Mouse (Mus musculus): Measurements from ENCODE around the gene Olfr619.

Olfr619 gene

GRCm38 (mm10) chr7:103600275-103600674 is at the start of gene Olfr619:
Gene Olfr619 (plus strand): TSS chr7:103600575.
- in situ Hi-C loops (cut with MboI, MseI) = no loop called here

GRCm38 (mm10) chr7:103555779-103556178 is 44.6 kb upstream of the Olfr619 start, which contains the start of gene Olfr615:
Gene Olfr615 (plus strand): TSS chr7:103556079.
- in situ Hi-C loops (cut with MboI, MseI) = no loop called here

DNA sequence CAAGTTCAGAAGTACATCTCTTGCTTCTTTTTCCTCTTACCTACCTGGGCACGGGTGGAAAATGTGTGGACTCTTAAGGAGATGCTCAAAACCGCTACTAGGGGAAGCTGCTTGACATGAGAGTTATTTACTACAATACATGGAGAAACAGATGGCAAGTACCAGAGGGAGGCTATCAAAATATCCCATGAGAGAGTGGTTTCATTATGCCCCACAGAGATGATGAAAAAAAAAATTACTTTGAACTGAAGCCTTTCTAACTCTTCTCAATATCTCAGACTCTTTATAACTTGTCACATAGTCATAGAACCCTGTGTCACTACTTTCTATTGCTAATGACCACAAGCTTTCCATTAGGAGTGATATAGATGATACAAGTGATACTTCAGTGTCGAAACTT is 31.3 kb upstream of the Olfr619 start, which contains the start of gene Olfr616:
Gene Olfr616 (minus strand): TSS at position 101 of the 400 bp plus-strand sequence.
- in situ Hi-C loops (cut with MboI, MseI) = no loop called here

DNA sequence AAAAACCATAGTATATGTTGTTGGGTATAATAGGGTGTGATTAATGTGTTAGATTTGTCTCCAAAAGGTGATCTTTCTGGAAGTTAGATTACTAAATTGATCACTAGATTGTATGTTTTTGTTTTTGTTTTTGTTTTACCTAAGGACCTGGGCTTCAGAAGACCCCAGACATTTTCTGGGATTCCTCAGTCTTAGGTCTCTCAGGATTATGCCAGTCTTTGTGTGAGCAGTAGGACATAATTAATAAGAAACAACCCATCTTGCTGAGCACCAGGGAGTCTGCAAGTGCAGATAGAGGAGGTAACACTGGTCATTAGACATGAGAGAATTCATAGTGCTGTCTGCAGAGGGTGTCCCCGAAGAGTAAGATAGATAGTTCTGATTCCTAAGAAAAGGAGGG is 27.6 kb upstream of the Olfr619 start, which contains the start of gene Olfr617:
Gene Olfr617 (plus strand): TSS at position 301 of the 400 bp plus-strand sequence.
- in situ Hi-C loops (cut with MboI, MseI) = no loop called here

GRCm38 (mm10) chr7:103589803-103590202 is 10.6 kb upstream of the Olfr619 start, which contains the start of gene Olfr618:
Gene Olfr618 (plus strand): TSS chr7:103590103.
- in situ Hi-C loops (cut with MboI, MseI) = no loop called here

GRCm38 (mm10) chr7:103607425-103607824 is 7.0 kb downstream of the Olfr619 start:
- in situ Hi-C loops (cut with MboI, MseI) = no loop called here

GRCm38 (mm10) chr7:103612434-103612833 is 12.1 kb downstream of the Olfr619 start, which contains the start of gene Olfr620:
Gene Olfr620 (minus strand): TSS chr7:103612534.
- in situ Hi-C loops (cut with MboI, MseI) = no loop called here

DNA sequence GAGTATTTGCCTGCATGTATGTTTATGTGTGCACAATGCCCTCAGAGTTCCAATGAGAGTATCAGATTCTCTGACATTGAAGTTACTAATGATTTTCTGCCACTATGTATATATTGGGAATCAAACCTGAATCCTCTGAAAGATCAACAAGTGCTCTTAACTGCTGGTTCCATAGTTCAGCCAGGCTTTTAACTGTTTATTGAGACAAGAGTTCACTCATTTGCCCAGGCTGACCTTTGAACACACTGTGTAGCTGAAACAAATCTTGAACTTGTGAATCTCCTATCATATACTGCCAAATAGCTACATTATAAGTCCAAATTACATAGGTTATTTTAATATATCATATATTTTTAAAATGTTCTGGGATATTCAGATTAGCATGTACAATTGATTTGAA is 36.4 kb downstream of the Olfr619 start:
- in situ Hi-C loops (cut with MboI, MseI) = no loop called here

- in situ Hi-C loops (cut with MboI, MseI) = no loop called here
Observed at GRCm38 (mm10) chr7:103642602-103643001, 42.2 kb downstream of the Olfr619 start, which contains the start of gene Olfr622. Gene Olfr622 (minus strand): TSS chr7:103642702.

DNA sequence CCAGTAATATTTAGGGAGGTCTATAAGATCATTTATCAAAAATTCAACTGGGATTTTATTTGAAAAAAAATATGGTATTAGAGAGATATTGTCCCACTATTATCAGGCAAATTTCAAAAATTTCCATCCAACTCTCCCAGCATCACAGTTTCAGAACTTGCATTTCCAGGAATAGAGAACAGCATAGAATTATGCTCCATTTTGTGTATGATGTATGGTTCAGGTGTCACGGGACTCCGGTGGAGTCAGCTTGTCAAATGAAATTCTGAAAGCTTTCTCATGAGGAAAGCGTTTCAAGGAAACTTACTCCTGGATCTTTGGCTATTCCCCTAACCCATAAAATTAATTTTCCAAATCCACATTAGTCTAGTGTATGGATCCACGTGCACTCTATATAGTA is 43.7 kb downstream of the Olfr619 start:
- in situ Hi-C loops (cut with MboI, MseI) = no loop called here
